Mouse (Mus musculus): ENCODE results near the gene Dnajb6.
"Not testable (repeated sequence)": the region's sequence is repeated elsewhere in the genome, so short reads cannot be mapped to it uniquely, and the experiment has no call there.

The Dnajb6 gene

DNA sequence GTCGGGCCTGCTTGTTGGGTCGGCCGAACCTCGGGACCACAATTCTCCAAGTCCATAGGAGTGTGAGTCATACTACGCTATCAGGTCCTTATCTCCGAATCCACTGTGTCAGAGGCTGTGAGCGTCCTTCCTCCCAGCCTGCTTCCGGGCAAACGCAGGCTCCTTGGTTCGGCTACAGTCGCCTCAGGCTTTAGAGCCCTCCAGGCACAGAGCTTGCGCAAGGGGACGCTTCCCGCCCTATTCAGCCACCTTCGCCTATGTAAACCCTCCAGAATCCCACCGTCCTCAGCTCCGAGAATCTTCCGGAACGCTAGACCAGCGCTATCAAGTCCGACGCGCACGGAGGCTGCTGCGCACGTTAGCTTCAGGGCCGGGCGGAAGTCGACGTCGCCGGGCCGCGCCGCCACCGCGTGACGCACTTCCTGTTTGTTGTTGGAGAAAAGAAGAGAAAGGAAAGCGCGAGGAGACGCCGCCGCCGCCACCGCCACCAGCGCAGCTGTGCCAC, at the start of gene Dnajb6, which contains the start of gene Gm5129:
Dnajb6 (plus strand) TSS at position 132 of the 505 bp plus-strand sequence.
Gm5129 (minus strand) TSS at position 380 of the 505 bp plus-strand sequence.
- DNase-seq (ENCODE audit: low spot score in 2 of 2): peak; percentile 97 to 98

DNA sequence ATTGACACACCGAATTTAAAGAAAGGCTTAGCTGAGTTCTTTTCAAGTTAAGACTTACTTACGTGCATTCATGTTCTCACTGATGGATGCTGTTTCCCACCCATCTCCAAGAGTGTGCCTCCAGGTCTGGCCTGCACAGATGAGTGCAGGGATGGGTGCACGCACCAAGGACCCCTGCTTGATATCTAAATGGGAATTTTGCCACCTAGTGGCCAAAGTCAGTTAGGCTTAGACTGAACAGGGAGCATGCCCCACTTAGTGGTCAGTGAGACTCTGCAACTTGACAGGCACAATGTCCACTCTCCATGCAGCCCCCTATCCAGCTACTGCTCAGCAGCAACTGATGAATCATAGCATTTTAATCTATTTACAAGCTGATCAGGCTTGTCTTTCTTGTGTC, 47.8 kb upstream of the Dnajb6 start:
- no peak for DNase-seq (ENCODE audit: low spot score in 2 of 2)

DNA sequence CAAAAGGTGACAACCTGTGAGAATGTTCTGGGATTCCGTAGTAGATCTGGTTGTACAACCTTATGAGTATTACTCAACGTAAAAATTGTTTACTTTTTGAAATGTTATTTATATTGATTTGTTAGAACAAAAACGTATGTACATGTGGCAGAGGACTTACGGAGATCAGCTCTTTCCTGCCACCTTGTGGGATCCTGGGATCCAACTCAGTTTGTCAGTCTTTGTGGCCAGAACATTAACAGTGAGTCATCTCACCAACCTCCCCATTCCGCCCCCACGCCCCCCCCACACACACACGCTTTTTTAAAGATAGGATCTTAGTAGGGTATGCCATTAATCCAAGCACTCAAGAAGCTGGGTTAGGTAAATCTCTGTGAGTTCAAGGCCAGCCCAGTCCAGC, 47.1 kb upstream of the Dnajb6 start:
- no peak for DNase-seq (ENCODE audit: low spot score in 2 of 2)

DNA sequence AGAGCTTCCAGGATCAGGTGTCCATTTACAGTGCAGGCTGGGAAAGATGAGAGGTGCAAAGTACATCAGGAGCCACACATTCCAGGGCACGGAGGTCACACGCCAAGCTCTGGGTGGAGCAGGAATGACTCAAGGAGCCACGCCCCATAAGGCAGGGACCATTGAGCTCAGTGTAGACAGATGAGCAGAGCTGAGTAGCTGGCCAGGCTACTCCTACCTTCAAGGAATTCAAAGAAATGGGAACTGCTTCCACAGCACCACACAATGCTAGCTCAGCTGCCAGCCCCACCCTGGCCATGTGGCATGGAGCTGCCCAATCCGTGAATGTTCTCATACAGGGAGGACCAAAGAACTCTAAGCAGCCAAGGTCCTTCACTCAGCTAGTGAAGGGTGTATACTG, 37.0 kb upstream of the Dnajb6 start:
- peak in 1 of 2 experiments; percentile 19 for DNase-seq (ENCODE audit: low spot score in 2 of 2)

DNA sequence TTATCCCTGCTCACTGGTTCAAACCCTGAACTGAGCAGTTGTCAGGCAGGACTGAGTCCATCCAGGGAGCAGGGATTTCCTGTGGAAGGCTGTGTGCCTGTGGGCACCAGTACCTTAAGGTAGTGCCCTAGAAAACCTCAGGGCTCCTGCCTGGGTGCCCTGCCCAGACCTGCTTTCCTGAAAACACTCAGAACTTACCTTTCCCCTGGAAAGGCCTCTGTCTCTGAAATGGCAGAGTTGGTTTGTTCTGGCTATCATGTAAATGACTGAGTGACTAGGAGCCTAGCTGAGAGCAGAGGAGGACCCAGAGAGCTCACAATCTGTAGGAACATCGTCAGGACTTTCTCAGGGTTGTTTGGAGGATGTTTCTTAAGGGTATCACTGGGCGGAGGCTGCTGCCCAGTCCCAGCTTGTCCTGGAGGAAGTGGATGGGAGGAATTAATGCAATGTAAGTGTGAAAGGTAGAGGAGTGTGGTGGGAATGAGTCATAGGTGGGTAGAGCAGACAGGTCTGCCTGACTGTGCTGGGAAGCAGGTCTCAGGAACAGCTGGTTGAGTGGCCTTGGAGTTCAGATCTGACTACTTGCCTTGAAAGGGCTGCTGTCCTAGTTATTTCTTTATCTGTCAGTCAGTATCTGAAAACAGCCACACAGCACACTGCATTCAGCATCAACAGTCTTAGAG, 35.8 kb upstream of the Dnajb6 start:
- DNase-seq (ENCODE audit: low spot score in 2 of 2): peak; percentile 48 to 61

DNA sequence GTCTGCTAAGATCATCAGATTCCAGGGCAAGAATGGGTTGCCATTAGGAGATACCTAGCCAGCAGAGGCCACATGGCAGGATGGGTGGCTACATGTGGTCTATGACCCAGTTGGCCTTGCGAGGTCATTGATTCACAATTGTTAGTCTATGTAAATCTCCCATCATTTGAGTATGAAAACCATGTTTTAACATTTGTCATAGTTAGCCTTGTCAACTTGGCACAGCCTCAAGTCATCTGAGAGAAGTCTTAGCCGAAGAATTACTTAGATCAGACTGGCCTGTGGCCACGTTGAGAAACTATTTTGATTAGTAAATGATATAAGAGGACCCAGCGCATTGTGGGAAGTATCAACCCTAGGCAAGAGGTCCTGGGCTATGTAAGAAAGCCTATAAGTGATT, 28.2 kb upstream of the Dnajb6 start:
- DNase-seq (ENCODE audit: low spot score in 2 of 2): no peak

DNA sequence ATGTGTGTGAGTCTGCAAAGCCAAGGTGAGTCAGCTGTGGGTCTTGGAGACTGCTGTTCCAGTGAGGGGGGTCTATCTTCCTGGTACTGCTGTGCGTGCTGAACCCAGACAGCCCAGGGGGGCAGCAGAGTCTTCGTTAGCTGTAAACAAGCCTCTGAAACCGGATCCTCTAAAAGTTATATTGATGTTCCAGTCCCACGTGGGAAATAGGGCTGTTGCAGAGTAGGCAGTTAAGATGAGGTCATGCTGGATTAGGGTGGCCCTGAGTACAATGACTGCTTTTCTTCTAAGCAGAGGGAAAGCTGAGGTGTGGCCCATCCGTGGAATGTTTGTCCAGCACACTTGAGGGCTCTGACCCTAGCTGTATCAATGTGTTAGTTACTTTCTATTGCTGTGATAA, 27.2 kb upstream of the Dnajb6 start:
- DNase-seq (ENCODE audit: low spot score in 2 of 2): no peak

DNA sequence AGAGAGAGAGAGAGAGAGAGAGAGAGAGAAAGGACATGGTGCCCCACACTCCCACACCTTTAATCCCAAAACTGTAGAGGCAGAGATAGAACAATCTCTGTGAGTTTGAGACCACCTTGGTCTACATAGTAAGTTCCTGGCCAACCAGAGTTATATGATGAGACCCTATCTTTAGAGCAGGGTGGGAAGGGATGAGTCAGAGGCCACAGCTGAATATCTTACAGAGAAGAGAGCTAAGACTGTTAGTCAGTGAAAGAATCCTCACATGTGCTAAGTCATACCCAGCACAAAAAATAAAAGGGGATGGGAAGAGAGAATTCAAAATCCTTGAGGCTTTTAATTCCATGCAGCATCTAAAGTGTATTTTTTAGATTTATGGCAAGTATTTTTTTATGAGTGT, 23.9 kb upstream of the Dnajb6 start:
- DNase-seq (ENCODE audit: low spot score in 2 of 2): no peak

DNA sequence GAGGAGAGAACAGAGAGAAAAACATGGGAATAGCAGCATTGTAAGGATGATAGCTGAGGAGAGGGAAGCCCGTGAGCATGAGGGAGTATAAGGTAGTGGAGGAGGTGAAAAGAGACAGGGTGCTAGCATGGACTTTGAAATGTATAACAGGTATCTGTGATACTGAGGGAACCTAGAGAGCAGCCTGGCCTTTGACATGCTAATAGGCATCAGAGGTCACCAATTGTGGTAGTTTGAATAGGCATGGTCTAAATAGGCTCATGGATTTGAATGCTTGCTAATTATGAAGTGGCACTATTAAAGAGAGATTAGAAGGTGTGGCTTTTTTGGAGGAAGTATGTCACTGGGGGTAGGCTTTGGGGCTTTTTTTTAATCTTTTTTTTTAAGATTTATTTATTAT, 22.6 kb upstream of the Dnajb6 start:
- no peak for DNase-seq (ENCODE audit: low spot score in 2 of 2)

DNA sequence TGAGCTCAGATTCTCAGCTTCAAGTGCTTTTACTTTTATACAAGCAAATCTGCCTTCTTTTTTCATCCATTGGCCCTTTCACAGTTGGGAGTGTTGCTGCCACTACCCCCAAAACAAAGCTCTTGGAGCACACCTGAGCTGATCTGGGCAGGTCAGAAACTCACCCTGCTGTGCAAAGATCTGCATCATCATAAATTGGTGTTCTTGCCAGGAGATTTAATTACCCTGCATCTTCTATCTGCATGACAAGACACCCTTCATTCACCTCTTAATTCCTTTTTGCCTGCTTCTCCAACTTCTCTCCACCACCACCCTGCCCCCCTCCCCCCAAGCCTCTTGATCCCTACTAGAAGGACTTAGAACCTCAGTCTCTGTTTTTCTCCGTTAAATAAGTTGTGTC, 14.3 kb upstream of the Dnajb6 start:
- no peak for DNase-seq (ENCODE audit: low spot score in 2 of 2)

DNA sequence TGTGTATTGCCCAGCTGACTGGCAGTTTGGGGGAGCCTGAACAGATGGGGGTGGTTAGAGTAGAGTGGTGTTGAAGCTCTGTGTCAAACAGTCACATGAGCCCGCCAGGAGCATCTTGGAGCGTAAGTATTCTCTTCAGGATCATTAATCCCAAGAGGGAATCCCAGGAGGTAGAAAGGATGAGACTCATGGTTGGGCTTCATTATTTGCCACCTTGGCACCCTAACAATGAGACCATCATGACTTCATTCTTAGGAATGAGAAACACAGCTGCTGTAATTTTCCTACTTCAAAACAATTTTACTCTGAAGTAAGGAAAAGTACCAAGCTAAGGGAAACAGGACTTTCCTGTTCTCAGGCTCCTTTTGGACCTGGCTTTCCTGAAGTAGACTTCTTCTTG, 10.1 kb upstream of the Dnajb6 start:
- no peak for DNase-seq (ENCODE audit: low spot score in 2 of 2)

DNA sequence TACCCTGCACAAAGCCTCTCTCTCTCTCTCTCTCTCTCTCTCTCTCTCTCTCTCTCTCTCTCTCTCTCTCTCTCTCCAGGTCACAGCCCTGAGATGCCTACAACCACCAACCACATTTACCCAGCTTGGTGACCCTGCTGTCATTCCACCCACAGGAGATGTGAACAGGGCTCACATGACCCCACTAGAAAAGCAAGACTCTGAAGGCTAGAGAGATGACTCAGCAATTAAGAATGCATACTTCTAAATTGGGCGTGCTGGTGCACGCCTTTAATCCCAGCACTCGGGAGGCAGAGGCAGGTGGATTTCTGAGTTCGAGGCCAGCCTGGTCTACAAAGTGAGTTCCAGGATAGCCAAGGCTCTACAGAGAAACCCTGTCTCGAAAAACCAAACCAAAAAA, 9.4 kb upstream of the Dnajb6 start:
- DNase-seq (ENCODE audit: low spot score in 2 of 2): not testable (repeated sequence)

DNA sequence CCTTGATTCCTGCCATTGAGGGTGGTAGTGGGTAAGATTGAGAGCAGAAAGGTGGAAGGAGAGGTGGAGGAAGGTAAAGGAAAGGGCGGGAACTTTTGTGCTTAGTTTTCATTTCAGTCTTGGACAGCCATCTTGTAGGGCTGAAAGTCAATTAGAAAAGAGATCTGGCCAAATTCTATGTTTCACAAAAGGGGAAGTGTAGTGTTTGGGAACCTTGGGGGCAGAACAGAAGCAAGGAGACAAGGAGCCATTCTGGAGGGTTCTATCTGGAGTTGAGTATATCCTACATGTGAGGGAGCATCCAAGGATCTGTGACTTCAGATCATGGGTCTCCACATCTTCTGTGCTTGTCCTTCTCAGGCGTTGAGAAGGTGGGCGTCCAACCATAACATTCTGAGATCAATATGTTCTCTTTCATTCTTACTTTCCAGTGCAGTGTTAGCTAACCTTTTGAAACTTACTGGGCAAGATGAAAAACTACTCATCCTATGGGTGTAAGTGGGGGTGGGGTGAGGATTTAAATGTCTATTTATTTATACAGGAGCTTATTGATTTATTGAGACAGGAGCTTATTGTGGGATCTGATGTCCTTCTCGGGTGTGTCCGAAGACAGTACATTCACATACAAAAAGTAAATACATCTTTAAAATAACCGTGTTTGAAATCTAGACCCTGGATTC, 517 bp upstream of the Dnajb6 start:
- DNase-seq (ENCODE audit: low spot score in 2 of 2): no peak

DNA sequence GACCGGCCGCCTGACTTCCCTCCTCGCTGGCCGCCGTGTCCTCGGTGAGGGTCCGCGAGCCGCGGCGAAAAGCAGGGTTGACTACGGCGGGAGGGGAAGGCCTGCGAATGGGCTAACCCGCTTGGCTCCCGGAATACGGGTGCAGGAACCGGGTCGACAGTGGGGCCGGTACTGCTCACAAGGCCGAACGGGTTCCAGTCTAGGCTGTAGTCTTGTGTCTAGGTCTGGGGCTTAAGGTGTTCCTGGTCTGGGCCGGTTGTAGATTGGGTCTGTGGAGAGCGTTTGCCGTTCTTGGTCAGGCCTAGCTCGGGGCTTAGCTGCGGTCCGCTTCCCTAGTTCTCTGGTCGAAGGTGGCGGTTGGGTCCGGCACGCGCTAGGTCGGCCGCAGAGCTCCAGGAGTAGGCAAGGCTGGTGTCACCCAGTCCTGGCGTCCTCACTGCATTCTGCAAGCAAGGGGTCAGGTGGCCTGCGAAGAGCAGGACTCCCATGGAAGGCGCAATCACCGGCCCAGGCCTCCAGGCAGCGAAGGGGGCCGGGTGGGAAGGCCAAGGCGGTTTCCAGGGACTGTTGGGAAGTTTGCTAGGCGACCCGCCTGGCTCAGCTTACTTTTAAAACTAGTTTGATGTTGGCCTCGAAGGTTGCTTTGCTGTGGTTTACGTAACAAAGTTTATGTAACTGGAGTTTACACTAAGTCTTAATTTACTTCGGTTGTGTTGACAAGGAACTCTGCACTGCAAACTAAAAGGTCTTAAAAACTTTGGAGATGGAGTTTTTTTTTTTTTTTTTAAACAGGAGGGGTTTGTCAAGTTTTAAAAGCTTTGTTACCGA, 799 bp downstream of the Dnajb6 start:
- peak in 1 of 2 experiments; percentile 56 for DNase-seq (ENCODE audit: low spot score in 2 of 2)

DNA sequence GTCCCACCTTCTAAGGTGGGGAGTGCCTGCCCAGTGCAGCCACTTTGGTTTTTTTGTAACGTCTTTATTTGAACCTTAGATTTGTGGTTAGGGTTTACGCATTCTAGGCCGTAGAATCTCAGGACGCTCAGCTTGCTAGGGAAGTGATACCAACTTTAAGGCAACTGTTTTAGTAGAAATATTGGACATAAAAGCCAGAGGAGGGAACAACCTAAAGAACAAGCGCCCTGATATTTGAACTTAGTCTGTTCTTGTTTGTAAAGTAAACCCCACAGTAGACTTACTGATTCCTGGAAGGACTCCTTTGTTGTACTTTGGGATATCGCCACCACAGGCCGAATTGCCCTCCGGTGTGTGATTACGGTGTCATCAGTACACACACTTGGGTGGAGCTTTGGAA, 1.5 kb downstream of the Dnajb6 start:
- no peak for DNase-seq (ENCODE audit: low spot score in 2 of 2)

DNA sequence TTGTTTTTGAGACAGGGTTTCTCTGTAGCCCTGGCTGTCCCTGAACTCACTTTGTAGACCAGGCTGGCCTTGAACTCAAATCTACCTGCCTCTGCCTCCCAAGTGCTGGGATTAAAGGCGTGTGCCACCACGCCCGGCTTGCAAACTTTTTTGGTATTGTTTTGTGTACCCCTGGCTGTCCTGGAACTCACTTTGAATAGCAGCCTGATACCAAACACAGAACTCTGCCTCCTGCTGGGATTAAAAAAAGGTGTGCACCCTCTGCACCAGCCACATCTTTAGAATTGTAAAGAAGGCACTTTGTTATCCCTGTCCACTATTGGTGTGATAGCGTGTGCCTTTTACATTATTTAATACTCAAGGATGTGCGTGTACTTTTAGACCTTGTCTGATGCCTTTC, 2.0 kb downstream of the Dnajb6 start:
- no peak for DNase-seq (ENCODE audit: low spot score in 2 of 2)

DNA sequence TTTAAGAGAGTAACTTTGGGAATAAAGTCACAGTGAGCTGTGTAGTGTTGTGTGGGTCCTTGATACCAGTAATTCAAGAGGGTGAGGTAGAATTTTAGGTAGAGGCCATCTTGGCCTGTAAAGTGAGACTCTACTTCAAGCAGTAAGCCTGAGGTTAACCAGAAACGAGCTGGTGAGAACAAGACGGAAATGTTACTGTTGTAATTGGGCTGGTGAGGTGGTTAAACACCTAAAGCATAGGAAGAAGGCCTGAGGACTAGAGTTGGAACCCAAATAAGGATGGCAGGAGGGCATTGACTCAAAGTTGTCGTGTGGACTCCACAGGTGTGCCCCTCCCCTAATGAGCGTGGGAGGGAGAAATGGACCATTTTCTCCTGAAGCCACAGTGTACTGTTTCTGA, 2.6 kb downstream of the Dnajb6 start:
- DNase-seq (ENCODE audit: low spot score in 2 of 2): no peak

DNA sequence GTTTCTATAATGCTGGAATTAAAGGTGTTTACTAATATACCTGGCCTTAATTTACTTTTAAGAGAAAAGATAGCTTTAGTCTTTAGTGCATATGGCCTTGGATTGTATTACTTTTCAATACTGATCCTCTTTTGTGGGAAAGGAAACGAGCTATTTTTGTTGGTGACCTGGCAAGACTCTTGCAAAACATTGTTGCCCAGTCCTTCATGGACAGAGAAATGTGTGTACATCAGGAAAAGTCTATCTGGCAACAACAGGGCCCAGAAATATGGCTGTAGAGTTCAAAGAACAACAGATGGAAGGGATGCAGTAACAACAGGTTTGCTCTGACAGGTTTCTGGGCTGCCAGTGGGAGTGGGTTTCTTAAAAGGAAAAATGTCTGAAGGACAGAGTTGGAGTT, 5.2 kb downstream of the Dnajb6 start:
- DNase-seq (ENCODE audit: low spot score in 2 of 2): no peak

DNA sequence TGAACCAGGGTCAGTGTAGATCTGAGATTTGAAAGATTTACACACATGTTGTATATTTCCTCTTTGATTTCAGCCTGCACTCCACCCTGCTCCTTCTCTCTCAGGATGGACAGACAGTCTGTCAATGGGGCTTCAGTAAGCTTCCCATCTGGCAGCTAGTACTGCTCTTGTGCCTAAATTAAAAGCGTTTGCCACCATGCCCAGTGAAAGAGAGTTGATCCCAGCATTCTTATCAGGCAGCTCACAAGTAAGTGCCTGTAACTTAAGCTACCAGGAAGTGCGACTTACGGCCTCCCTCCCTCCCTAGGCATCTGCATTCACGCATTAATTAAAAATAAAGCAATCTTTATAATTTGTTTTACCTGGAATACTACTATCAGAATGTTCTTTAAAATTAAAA, 5.6 kb downstream of the Dnajb6 start:
- no peak for DNase-seq (ENCODE audit: low spot score in 2 of 2)

DNA sequence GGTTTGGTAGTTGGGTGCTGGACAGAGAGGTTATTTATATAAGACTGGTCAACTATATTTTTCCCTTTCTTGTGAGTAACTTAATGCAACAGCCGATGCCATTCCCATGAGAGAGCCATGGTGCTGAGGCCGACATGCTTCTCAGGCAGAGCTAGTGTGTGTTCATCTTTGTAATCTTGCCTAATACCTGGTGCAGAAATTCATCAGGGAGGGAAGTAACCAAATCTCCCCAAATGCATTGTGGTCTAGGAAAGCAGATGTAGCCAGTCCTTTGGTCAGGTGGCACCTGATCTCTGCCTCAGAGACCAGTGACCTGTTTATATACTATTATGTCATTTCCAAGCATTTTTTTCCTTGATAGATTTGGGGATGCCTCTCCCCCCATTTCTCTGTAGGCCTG, 12.2 kb downstream of the Dnajb6 start:
- DNase-seq (ENCODE audit: low spot score in 2 of 2): no peak

DNA sequence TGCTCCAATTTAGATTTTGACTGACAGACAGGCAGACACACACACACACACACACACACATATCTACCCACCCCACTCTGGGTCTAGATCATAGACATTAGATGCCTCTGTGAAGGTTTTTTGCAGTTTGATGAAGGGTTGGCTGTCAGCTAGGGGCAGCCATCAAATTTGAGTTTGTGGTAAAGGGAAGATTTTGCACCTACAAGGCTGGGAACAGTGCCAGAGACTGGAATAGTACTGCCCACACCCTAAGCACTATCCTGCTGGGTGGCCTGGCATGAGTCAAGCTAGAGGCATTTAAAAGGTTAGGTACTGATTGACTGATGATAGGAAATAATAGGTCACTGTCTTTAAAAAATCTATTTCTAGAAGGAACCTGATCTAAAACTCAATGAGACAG, 15.8 kb downstream of the Dnajb6 start:
- DNase-seq (ENCODE audit: low spot score in 2 of 2): no peak

DNA sequence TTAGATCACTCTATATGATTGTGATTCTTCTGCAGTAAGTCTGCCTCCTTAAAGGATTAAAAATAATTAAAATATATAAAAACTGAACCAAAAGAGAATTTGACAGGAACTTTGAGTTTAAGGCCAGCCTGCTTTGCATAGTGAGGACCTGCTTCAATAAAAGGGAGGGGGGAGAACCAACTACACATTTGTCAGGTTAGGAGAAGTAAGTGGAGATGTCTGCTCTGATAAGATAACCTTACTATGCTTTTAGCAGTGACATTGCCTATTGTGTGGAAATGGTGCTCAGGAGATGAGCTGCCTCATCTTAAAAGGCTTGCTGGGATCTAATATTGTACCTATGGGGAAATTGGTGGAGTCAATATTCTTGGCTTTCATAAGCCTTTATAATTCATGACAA, 17.4 kb downstream of the Dnajb6 start:
- no peak for DNase-seq (ENCODE audit: low spot score in 2 of 2)

DNA sequence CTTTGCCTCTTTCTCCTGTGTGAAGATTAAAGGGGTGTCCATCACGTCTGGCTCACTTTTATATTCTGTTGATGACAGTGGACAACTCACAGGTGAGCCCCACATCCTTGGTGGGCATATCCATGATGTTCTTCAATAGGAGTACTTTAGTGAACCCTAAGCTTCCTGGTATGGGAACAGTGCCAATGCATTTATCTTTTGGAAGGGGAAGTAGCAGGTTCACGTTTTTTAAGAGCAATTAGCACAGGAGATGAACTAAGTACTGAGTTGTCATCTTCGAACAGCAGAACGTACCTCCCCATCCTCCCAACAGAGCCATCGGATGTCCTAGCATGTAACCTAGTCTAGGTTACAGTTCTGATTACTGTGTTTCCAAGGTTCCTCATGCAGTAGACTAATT, 23.8 kb downstream of the Dnajb6 start:
- DNase-seq (ENCODE audit: low spot score in 2 of 2): no peak
